19 mouse cellular contexts compared by ENCODE assay signal in genomic region chr2:26327852-26328251, GRCm38 (mm10). TPM values are rescaled to one million over a fixed set of nuclear protein-coding genes. Genes with fewer than 3 reads are reported as not detected.
DNase-seq lines count a peak whose midpoint lies in the region; ATAC-seq and TF ChIP-seq lines count a peak whose summit lies in the region.
"Had no signal": no experiment of that assay in that cellular context is flagged by ENCODE, and none has a peak within 500 bp of the region (broad histone marks: within the 10 kb centered on the region; RNA-seq: fewer than 3 reads in every experiment).

No protein-coding gene starts in this region.

- H3K27ac ChIP-seq in lung, embryonic 14.5 days (ENCODE audit: low read depth): no peak overlapping the region
- H3K27ac ChIP-seq: left cerebral cortex, adult 2 months; limb, embryonic 15.5 days; neural tube, embryonic 13.5 days had no signal

- no peak for ATAC-seq in lung, embryonic 14.5 days (ENCODE audit: insufficient read depth)
- peak; percentile 61 for ATAC-seq in megakaryocyte-erythroid progenitor cell, adult 5-6 weeks (replicated peaks; ENCODE audit: low FRiP score, low TSS enrichment, poor library complexity, severe bottlenecking)
- ATAC-seq: midbrain, embryonic 16.5 days had no signal

- no peaks in the 10 kb centered on the region for H3K4me1 ChIP-seq in lung, embryonic 14.5 days (ENCODE audit: insufficient read depth)
- H3K4me1 ChIP-seq: limb, embryonic 15.5 days had no signal

- no peak overlapping the region for H3K4me2 ChIP-seq in lung, embryonic 14.5 days
- H3K4me2 ChIP-seq: heart, embryonic 11.5 days; limb, embryonic 15.5 days; neural tube, embryonic 13.5 days had no signal

- WGBS in lung, embryonic 14.5 days: 83% methylated on average over 4 of the region's 4 CpGs

- H3K27me3 ChIP-seq in lung, embryonic 14.5 days (ENCODE audit: insufficient read depth, low read length): no peaks in the 10 kb centered on the region
- H3K27me3 ChIP-seq: limb, embryonic 15.5 days; neural tube, embryonic 13.5 days had no signal

- no peak overlapping the region for H3K4me3 ChIP-seq in lung, embryonic 14.5 days (ENCODE audit: low read depth, low read length)
- H3K4me3 ChIP-seq: layer of hippocampus, adult 2 months; left cerebral cortex, adult 2 months; limb, embryonic 15.5 days; neural tube, embryonic 13.5 days had no signal

- no peak for TF ChIP-seq CTCF in lung, embryonic 14.5 days (IDR thresholded peaks at IDR 0.05; ENCODE audit: low read depth)

- DNase-seq in adrenal gland, adult (ENCODE audit: inconsistent age in 2 of 2, low spot score in 1 of 2): peak; percentile 26 to 51
- no peak for DNase-seq in adrenal gland, postnatal 4 days (ENCODE audit: low spot score in 2 of 2)
- DNase-seq in lung, embryonic 14.5 days: peak; percentile 30
- no peak for DNase-seq in lung, adult 18-20 months
- DNase-seq in T-cell, adult 2 months (ENCODE audit: low spot score): peak; percentile 52
- DNase-seq in right cerebral cortex, postnatal 10 days (ENCODE audit: low spot score in 2 of 2): no peak
- no peak for DNase-seq in left cerebral cortex, postnatal 25 days (ENCODE audit: low spot score in 2 of 2)
- DNase-seq: adrenal gland, postnatal 25 days; cerebellum, postnatal 36 days; heart, postnatal 4 days; kidney, adult 11 months had no signal

- intact Hi-C loops in left cerebral cortex, postnatal 25 days (cut with DNase I): loop anchor here (5.0 to 10.0 kb wide), 2 partner anchors 114 to 237 kb away; no protein-coding TSS in a partner anchor

- peaks cover 97% of the 10 kb centered on the region for H3K36me3 ChIP-seq in lung, embryonic 14.5 days (ENCODE audit: insufficient read depth)

- H3K9ac ChIP-seq in lung, embryonic 14.5 days: no peak overlapping the region
- H3K9ac ChIP-seq: limb, embryonic 15.5 days; neural tube, embryonic 13.5 days had no signal

- no peaks in the 10 kb centered on the region for H3K9me3 ChIP-seq in lung, embryonic 14.5 days (ENCODE audit: low read depth, low read length)
- H3K9me3 ChIP-seq: limb, embryonic 15.5 days; neural tube, embryonic 13.5 days had no signal

RNA-seq across cellular contexts. Expression of gene Gpsm1, which starts 12.5 kb away (rescaled TPM):
- 10 to 100 TPM; 33.7 to 39.7 TPM for total RNA-seq in adrenal gland, postnatal 4 days (2021)
- 37.9 and 40.5 TPM in 2 replicates for polyA plus RNA-seq in lung, embryonic 14.5 days (2014; fragmentation: Nextera tagmentation; extraction: Ambion mirVana)
- 2.8 and 6.8 TPM in 2 replicates for total RNA-seq in megakaryocyte-erythroid progenitor cell, adult 5-6 weeks (2014; fragmentation: Nextera tagmentation)
- total RNA-seq in megakaryocyte-erythroid progenitor cell, adult 5-6 weeks (2017): 6.9 and 12.4 TPM in 2 replicates
- total RNA-seq in left cerebral cortex, postnatal 25 days (2021): 10 to 100 TPM; 48.7 to 51.4 TPM

RNA-seq across cellular contexts. Expression of gene Dnlz, which starts 24.1 kb away (rescaled TPM):
- 10 to 100 TPM; 17.5 to 18.6 TPM for total RNA-seq in adrenal gland, postnatal 4 days (2021)
- 29.1 and 32.1 TPM in 2 replicates for polyA plus RNA-seq in lung, embryonic 14.5 days (2014; fragmentation: Nextera tagmentation; extraction: Ambion mirVana)
- 12.7 and 20.7 TPM in 2 replicates for total RNA-seq in megakaryocyte-erythroid progenitor cell, adult 5-6 weeks (2014; fragmentation: Nextera tagmentation)
- 9.4 and 15.3 TPM in 2 replicates for total RNA-seq in megakaryocyte-erythroid progenitor cell, adult 5-6 weeks (2017)
- 10 to 100 TPM; 28.0 to 28.4 TPM for total RNA-seq in left cerebral cortex, postnatal 25 days (2021)

RNA-seq across cellular contexts. Expression of gene Card9, which starts 32.9 kb away (rescaled TPM):
- 1 to 10 TPM; 1.1 to 1.2 TPM for total RNA-seq in adrenal gland, postnatal 4 days (2021)
- 2.4 and 2.8 TPM in 2 replicates for polyA plus RNA-seq in lung, embryonic 14.5 days (2014; fragmentation: Nextera tagmentation; extraction: Ambion mirVana)
- 0.72 and 2.9 TPM in 2 replicates for total RNA-seq in megakaryocyte-erythroid progenitor cell, adult 5-6 weeks (2014; fragmentation: Nextera tagmentation)
- 1.7 and 3.2 TPM in 2 replicates for total RNA-seq in megakaryocyte-erythroid progenitor cell, adult 5-6 weeks (2017)
- total RNA-seq in left cerebral cortex, postnatal 25 days (2021): 1 to 10 TPM; 2.6 to 3.3 TPM

RNA-seq across cellular contexts. Expression of gene Ccdc187, which starts 33.5 kb away (rescaled TPM):
- 1 to 10 TPM; 3.1 TPM for total RNA-seq in adrenal gland, postnatal 4 days (2021)
- polyA plus RNA-seq in lung, embryonic 14.5 days (2014; fragmentation: Nextera tagmentation; extraction: Ambion mirVana): 0.28 and 0.36 TPM in 2 replicates
- not detected in 2 replicates for total RNA-seq in megakaryocyte-erythroid progenitor cell, adult 5-6 weeks (2014; fragmentation: Nextera tagmentation)
- not detected in 2 replicates for total RNA-seq in megakaryocyte-erythroid progenitor cell, adult 5-6 weeks (2017)
- total RNA-seq in left cerebral cortex, postnatal 25 days (2021): 1 to 10 TPM in 1 of 2 experiments, under 1 TPM in 1; 0.57 to 4.3 TPM
- polyA plus RNA-seq: spleen, adult 2 months had no signal

RNA-seq across cellular contexts. Expression of gene Snapc4, which starts 52.6 kb away (rescaled TPM):
- total RNA-seq in adrenal gland, postnatal 4 days (2021): 10 to 100 TPM; 57.3 to 58.7 TPM
- 28.1 and 32.8 TPM in 2 replicates for polyA plus RNA-seq in lung, embryonic 14.5 days (2014; fragmentation: Nextera tagmentation; extraction: Ambion mirVana)
- 64.6 and 87.4 TPM in 2 replicates for total RNA-seq in megakaryocyte-erythroid progenitor cell, adult 5-6 weeks (2014; fragmentation: Nextera tagmentation)
- 33.6 and 52.3 TPM in 2 replicates for total RNA-seq in megakaryocyte-erythroid progenitor cell, adult 5-6 weeks (2017)
- 10 to 100 TPM; 56.9 to 67.7 TPM for total RNA-seq in left cerebral cortex, postnatal 25 days (2021)

Comparison
In these comparisons a context has a peak if more than half of its experiments do, and no peak if none do; other contexts are left out.
1. DNase-seq: peak in adrenal gland, adult (2 of 2), lung, embryonic 14.5 days (single experiment) and T-cell, adult 2 months (single experiment); none in adrenal gland, postnatal 4 days (0 of 2), lung, adult 18-20 months (0 of 2), right cerebral cortex, postnatal 10 days (0 of 2) and left cerebral cortex, postnatal 25 days (0 of 2).